Mouse (Mus musculus): ENCODE data around the gene Mkln1.

The Mkln1 gene

DNA sequence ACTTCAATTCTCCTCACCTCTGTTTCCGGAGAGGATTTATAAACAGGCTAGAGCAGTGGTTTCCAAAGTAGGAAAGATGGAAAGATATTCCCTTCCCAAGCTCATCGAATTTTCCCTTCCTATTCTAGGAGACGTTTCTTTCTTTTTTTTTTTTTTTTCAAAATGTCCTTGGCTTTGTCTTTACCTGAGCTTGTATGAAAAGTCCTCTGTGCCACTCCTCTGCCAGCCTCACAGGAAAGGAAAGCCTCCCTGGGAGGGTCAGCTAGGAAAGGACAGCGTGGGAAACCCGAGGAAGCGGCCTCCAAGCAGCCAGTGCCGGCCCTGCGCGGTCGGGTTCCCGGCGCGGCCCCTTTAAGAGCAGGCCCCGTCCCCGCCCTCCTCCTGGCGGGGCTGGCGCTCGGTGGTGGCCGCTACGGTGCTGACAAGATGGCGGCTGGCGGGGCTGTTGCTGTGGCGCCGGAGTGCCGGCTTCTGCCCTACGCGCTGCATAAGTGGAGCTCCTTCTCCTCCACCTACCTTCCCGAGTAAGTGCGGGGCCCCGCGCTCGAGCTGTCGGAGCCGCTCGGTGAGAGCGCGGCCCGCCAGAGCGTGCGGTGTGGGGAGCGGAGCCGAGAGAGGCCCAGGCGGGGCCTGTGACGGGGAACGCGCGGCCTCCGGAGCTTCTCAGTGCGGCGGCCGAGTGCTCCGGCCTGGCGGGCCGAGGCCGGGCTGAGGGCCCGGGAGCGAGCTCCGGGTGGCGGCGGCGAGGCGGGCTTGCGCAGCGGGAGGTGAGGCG, at the start of gene Mkln1:
Gene Mkln1 (plus strand): TSS at position 305 of the 775 bp plus-strand sequence.
- peak; percentile 76 to 88 for DNase-seq (ENCODE audit: low spot score in 2 of 2)

DNA sequence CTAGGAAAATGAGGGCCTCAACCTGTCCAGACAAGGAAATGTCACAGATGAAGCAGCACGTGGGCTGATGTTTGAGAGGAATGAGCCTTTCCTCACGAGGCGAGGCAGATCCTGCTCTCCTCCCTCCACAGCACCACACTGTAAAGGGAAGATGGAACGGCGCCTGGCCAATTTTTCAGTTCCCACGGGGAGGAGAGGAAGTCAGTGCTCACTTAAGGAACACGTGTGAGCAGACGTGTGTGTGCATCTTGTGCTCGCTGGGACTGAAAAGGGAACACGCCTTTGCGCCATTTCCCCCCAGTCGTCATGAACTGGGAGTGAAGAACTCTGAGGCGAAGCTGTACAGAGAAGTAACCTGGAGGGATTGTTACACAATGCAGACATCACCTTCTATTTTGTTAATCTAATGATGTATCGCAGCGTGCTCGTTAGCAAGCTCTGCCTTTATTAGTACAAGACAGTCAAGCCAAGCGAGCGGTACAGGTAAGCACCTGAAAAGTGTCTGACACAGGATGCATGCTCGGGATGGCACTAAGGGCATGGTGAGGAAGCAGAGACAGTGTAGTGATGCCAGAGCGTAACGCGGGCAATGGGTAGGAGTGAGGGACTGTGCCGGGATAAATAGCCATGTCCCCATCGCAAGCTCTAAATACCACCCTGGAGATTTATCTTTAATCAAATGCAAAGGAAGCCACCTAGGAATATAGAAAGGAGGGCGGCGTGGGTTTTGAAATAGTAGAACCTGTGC, 41.9 kb upstream of the Mkln1 start:
- no peak for DNase-seq (ENCODE audit: low spot score in 2 of 2)

DNA sequence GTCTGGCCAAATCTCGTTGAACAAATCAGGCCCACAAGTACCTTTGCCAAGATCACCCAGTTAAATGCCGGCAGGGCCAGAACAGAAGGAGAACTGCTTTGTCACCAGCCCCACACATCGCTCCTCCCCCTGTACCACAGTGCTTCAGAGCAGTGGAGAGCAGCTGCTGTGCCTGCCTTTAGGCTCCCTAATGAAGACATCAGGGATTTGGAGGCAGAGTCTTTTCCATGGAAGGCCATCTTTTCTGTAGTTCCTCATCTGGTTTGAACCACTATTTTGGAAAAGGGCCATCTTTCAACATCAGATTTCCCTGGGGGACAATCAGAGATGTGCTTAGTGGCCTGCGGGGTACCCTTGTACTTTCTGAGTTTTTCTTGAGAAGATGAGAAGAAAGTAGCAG, 41.2 kb upstream of the Mkln1 start:
- no peak for DNase-seq (ENCODE audit: low spot score in 2 of 2)

DNA sequence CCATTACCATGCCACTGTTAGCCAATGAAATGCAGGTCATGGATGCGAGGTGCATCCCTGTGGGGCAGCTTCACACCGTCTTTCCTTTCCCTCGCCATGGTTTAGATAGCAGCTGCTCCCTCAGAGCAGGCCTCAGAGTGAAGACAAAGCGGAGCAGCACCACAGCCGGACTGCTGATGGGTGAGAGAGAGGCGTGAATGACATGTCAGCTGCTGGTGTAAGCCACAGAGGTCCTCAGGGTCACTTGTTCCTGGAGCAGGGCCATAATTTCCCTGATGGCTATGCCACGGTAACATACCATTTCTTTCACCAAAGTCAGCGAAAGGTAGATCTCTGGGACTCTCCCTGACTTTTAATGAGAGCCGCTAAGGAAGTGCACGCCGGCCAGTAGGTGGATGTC, 35.9 kb upstream of the Mkln1 start:
- DNase-seq (ENCODE audit: low spot score in 2 of 2), result no peak

DNA sequence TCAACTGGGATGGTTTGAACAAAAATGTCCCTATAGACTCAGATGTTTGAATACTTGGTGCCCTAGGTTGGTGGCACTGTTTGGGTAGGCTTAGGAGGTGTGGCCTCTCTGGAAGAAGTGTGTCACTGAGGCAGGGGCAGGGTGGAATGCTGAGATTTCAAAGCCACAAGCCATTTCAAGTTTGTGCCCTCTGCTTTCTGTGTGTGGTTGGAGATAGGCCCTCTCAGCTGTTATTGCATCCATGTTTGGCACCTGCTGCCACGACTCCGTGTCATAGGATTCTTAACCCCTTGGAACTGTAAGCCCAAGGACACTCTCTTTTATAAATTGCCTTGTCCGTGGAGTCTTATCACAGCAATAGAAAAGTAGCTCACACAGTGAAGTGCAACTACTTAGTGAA, 34.1 kb upstream of the Mkln1 start:
- DNase-seq (ENCODE audit: low spot score in 2 of 2), result no peak

DNA sequence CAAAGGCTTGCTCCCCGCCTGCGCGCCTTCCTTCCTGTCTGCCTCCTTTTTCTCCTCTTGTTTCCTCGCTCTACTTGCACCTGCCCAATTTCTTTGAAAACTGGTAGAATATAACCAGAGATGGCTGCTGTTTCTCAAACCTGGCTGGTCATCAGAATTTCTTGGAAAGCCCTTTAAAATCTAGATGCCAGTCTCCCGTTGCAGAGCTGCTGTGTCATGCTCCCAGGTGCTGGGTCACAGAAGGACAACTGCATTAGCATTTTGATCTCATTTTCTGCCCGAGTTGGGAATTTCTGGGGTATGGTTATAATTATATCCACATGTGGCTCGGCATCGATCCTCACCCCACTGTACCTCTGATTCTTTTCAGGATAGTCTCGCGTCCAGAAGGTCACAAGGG, 30.6 kb upstream of the Mkln1 start:
- no peak for DNase-seq (ENCODE audit: low spot score in 2 of 2)

DNA sequence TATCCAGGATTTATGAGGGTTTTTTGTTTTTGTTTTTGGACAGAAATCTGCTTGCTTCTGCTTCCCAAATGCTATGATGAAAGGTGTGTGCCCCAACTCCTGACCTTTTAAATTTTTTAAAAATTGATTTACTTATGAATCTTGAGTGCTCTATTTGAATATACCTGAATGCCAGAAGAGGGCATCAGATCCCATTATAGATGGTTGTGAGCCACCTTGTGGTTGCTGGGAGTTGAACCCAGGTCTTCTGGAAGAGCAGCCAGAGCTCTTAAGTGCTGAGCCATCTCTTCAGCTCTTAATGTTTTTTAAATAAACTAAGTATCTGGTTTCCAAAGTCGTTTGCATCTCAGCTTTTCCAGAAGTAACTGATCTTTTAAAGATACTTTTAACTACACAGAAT, 30.0 kb upstream of the Mkln1 start:
- DNase-seq (ENCODE audit: low spot score in 2 of 2), result no peak

DNA sequence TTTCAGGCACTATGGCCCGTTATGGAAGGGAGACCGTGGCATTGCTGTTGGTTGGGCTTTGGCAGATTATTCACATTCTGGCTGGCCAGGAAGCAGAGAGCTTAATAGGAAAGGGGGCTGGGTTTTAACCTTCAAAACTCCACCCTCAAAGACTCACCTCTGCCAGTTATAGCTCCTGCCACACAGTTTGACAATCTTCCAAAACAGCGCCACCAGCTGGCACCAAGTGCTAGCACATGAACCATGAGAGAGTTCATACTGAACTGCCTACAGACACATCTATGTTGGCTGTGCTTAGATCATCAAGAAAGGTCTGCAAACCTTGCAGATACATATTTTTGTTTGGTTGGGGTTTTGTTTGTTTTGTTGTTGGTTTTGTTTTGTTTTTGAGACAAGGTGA, 28.7 kb upstream of the Mkln1 start:
- no peak for DNase-seq (ENCODE audit: low spot score in 2 of 2)

DNA sequence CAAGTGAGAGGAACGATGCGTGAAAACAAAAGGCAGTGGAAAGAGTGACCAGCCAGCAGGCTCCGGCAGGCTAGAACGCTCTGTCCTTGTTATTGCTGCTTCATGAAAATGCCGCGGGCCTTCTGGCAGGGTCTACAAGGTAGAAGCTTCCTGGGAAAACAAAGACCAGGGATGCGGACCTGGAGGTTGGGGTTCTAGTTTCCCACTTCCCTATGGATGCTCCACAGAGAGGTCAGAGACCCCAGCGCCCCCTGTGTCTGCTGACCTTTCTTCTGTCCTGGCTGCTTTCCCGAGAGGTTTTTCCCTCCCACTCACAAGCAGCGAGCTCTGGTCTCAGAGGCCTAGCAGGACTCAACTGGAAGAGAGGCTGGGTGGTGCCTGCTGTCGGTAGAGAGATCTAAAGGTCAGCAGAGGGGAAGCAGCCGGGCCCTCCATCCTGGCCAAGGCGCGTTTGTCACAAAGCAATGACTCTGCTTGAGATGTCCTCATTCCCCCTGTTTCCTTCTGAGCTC, 27.9 kb upstream of the Mkln1 start:
- no peak for DNase-seq (ENCODE audit: low spot score in 2 of 2)

DNA sequence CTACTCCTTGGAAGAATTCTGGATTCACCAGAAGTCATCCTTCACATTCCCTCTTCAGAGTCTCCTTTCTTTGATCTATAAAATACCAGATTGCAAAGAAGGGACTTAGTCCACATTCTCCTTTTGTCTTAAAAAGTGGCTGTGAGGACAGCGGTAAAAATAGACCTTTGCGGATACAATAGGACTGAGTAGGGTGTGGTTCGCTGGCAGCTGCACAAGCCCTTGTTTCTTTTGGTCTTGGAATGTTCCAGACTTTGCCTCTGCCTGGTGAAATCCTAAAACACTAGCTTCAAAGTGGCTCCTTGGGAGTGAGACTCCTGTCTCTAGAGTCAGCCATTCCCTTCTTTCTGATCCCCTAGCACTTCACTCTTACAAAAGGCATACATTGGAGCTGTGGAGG, 27.4 kb upstream of the Mkln1 start:
- no peak for DNase-seq (ENCODE audit: low spot score in 2 of 2)

DNA sequence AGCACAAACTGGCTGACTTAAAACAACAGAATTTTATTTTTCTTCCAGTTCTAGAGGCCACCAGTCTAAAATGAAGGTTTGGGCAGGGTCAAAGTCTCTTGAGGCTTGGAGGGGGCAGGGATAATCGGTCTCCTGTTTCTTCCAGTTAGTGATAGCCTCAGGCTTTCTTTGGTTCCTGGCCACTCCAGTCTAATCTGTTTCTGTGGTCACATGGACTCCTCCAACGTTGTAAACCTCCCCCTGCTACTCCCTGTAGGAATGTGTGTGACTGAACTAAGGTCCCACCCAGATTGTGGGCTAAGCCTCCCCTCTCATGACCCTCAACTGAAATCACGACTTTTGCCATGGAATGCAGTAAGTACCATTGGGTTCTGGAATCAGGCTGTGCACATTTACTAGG, 25.9 kb upstream of the Mkln1 start:
- DNase-seq (ENCODE audit: low spot score in 2 of 2), result no peak

DNA sequence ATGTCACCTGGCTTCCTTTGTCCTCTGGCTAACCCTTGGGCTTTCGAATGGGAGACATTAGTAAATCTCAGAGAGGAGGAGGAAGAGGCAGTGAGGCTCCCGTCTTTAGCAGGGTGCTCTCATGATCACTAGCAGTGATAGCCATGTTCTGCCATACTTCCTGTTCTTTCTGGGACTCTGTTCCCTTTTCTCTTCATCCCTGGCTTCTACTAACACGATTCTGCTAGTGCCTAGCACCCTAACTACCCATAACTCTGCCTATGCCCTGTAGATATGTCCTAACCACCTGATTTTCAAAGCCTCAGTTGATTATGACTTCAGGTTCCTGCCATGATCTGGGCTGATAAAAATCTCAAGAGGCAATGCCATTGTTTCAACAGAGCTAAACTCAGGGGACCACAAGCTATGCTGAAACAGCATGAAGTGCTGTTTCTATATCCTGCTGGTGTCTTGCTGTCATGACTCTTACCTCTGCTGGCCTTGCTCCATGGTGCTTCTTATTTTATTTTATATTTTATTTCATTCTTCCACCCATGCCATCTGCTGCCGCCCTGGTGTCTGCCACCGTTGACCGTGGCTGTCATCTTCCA, 25.4 kb upstream of the Mkln1 start:
- DNase-seq (ENCODE audit: low spot score in 2 of 2), result no peak

DNA sequence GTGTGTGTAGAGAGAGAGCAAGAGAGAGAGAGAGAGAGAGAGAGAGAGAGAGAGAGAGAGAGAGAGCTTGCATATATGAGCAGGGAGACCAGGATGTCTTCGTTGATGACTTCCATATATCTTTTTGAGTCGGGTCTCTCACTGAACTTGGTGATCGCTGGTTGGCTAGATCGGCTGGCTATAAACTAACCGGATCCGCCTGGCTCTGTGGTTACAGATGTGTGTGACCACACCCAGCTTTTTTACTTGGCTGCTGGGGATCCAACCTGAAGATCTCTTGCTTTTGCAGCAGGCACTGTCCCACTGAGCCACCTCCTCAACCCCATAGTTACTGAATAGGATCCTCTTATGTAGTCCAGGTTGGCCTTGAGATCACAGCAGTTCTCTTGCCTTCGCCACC, 15.5 kb upstream of the Mkln1 start:
- no peak for DNase-seq (ENCODE audit: low spot score in 2 of 2)

DNA sequence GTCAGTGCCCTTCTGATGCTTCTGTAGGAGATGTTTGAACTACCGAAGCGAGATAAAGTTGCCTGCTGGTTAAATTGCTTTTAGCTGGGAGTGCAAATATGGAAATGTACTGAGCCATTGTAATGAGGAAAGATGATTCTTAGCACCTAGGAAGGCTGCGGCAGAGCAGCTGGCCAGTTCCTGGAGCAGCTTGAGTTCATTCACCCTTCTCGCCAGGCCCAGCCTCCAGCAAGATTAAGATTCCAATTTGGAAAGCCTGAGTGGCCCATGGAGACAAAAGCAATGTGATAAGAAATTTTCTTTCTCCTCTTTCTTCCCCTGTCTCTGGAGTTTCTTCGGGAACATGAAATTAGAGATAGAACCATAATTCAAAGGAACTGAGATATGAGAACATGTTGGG, 13.7 kb upstream of the Mkln1 start:
- DNase-seq (ENCODE audit: low spot score in 2 of 2), result no peak

DNA sequence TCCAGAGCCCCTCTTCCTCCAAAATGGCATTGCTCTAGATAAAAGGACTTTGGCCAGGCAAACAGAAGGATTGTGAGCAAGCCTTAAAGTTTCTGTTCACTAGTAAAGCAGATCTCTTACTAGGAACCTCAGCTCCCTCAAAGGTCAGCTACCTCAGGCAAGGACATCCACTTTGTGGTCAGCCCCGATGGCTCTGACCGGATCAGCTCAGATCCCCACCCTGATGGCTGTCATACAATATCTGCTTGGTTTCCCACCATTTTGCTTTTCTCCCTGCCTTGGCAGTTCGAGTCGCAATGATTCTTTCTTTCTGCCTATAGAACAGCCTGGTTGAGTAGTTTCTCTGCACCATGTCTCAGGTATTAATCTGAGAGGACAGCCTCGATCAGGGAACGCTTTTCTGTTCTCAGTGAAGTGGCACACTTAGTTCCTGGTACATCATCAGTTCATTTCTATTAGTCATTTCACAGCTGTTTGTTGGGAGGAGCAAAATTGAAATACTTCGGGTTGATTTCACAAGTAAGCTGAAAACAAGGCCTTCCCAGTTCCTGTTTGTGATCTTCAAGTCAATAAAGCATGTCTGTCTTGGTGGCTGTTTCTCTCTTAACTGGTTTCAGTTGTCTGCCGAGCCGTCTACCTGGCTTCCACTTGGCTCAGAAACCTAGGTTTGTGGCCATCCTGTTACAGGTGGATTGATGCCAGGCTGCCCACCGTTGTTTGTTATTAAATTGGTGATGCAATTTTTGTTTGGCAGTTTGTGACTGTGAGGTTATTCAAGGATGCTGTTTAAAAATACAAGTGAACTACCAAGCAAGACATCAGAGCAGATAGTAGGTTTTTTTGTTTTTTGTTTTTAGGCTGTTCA, 13.0 kb upstream of the Mkln1 start:
- no peak for DNase-seq (ENCODE audit: low spot score in 2 of 2)

DNA sequence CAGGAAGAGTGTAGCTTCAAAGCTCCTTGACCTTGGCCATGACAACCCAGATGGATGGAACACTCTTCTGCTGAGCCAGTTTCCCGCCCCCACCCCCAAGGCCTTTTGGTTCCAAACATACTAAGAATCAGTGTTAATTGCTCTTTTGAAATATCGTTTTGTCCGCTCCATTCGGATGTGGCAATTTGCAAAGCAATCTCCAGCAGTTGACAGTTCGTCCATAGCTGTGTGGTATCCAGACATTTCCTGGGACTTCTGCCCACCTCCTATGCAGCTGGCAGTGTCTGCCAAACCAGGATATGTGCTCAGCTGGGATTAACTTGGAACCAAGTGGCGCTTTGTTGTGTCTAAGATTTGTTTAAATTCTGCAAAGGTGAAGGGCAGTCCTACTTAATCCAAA, 8.8 kb upstream of the Mkln1 start:
- no peak for DNase-seq (ENCODE audit: low spot score in 2 of 2)

DNA sequence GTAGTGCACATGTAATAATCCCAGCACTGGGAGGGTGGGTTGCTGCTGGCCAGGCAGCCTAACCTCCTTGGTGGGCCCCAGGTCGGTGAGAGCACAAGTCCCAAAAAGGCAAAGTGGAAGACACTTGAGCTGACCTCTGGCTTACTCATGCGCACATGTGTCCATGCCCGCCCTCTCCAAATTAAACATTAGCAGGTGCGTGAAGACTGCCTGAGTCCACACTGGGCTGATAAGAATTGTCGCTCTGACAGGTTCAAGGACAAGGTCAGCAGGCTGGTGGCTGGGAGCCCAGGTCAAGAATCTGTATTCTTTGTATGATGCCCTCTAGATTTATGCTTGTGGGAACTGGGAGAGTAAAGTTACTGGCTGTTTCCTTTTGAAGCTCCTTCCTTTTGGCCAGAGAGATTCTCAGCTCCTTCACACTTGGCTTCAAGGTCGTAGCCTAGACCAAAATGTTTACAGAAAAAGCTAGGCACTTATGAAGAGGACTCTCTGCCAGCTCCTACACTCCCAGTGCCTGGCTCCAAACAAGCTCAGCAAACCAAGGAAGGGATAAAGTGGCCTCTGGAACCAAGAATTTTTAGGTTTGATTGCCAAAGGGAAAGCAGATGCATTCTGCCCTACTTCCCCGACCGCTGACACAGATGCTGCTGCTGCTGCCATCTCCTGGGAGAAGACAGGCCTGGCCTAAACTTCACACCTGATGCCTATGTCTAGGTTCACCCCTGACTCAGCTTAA, 8.1 kb upstream of the Mkln1 start:
- no peak for DNase-seq (ENCODE audit: low spot score in 2 of 2)

DNA sequence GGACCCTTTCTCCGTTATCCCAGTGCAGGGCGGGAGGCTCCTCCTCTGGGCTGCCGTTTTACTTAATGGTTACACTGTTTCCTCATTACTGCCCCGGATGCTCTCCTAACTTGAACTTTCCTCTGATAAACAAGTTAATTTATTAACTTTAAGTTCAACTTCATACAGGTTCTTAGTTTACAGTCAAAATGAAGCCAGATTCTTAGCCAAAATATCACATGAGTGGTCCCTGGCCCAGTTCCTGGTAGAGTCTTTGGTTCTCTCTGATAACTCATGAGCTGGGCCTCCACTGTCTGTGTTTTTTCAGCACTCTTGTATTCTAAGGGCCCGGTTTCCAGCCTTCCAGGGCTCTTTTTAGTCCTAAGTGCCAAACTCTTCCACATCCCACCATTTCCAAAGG, 5.7 kb upstream of the Mkln1 start:
- DNase-seq (ENCODE audit: low spot score in 2 of 2), result no peak

DNA sequence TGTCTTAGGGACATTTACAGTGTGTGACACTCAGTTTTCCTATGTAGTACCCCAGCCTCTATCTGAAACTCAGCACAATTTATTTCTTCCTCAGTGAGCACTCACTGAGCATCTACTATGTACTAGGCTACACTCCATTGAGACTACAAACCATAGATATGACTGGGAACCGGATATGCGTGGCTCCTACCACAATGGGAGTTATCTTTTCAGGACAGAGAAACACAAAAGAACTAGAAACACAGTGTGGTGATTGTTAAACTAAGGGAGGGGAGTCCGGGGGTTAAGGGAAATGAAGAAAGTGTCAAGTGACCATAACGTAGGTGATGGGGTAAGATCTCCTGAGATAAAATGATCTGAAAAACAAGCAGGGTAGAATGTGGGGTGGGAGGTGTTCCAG, 2.4 kb upstream of the Mkln1 start:
- no peak for DNase-seq (ENCODE audit: low spot score in 2 of 2)

DNA sequence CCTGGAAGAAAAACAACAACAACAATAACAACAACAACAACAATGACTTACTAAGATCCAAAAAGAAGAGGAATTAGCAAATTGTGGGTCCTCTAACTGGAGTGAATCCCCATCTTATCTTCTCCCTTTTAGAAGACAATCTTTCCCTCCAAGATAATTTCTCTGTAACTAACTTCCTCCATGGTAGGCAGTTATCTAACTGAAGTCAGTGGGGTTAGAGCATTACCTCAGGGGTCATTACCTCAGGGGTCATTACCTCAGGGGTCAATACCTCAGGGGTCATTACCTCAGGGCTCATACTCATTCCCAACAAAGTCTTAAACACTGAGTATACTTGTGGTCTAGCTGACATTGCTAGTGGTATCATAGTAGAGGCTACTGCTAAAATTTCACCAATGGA, 1.2 kb upstream of the Mkln1 start:
- DNase-seq (ENCODE audit: low spot score in 2 of 2), result no peak

DNA sequence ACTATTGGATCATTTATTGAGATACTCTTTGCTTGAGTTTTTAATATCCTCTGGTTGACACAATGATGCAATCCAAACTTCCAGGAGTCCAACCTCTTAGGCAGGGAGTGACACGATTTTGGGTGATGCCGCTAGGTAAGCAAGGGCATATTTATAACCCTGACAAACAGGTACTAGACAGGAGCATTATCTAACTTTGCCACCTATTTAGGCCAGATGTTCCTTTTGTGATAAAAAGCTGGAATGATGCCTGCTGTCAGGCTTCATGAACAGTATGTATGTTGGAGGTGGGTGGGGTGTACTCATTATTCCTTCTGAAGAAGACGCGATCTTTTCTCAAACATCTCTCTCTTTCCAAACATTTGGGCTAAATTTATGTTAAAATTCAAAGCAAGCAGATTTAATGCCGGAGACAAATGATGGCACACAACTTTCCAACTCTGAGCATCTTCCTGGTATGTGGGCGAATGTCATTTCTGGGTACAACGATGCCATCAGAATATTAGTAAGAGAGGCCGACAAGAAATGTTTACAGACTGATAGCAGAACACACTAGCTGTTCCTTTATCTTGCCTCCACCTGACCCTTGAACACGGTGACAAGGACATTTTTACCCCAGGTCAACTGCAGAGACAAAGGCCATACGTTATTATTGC, 632 bp upstream of the Mkln1 start:
- DNase-seq (ENCODE audit: low spot score in 2 of 2), result no peak
